Mouse (Mus musculus) right cerebral cortex, postnatal 36 days (tissue): ENCODE measurements around the gene Lgalsl.

ENCODE experiments used
- DNase-seq, 2 experiments: peaks; one replicate each; pipeline ENCODE4 v3.0.0; 2022; ENCODE audit warnings: low spot score in 2 of 2, mixed read lengths in 1 of 2

The Lgalsl gene

DNA sequence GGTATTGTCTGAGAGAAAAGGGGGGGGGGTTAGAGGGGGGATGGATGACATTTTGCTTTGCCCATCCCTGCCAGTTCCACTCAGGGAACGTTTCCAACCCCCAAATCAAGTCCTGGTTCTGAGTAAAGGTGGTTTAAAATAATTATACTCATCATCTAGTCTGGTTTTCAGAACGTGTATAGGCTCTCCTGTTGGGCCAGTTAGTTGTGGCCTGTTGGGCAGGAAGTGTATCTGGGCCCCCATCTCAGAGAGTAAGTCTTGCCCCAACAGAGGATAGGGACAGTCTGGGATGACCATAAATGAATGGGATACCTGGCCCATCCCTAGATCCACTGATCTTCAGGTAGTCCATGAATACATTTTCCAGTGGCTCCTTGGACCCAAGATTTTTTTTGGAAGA is 48.2 kb downstream of the Lgalsl start:
- DNase-seq: no peak

DNA sequence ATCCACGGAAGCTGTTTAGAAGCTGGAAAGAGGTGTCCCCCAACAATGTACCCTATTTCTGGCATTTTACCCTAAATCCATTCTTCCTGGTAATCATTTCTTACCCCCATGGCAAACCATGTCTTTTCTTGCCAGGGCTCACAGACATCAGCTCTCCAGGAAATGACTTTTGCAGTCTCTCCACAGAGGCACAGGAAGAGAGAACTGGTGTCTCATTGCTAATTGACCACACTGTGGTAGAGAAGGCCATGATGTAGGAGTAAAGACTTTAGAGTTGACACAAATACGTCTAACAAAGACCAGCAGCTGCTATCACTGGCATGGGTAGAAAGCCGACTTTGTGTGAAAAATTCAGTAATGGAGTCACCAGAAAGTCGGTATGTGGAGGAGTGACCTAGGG is 50.5 kb downstream of the Lgalsl start:
- DNase-seq: no peak

DNA sequence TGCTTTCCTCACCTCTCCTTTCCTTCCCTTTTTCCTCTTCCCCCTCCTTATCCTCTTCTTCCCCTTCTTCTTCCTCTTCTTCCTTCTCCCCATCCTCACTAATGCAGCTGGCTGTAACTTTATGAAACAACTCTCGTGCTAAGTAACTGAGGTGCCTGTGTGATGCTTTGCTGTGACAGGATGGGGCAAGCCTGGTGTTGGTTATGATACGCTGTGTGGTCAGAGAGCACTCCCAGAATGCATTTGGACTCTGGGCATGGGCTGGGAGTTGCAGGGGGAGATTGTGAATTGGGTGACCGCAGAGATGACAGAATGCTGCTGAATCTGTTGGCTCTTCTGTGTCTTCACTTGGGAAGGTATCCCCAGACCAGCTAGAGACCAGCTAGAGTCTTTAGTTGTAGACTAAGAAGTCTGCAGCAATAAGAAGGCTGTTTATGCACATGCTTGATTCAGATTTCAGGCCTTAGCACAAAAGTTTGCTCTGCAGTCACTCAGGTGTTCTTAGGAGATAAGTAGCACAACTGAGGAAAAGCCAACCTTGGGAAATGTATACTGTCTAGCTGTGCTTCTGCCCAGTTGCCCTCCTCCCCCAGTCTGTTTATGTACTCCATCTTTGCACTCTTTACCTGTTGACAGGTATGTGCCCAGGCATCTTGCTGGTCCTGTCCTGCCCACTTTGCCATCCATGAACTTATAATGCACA is 51.8 kb downstream of the Lgalsl start:
- no peak for DNase-seq

DNA sequence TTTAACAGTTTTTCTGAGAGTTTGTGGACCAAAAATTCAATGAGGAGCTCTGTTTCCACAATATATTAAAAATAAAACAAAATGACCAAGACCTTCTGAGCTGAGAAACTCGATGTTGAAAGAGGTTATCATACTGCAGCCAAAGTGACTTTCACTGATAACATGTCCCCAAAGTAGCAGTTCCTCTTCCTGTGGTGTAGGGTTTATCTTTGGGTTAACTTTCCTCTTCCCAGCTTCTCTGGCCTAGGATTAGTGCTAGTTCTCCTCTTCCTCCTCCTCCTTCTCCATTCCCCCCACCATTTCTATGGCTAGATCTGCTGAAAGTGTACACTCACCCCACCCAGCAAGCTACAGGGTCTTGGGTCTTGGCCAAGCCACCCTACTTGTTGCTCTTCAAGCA is 52.6 kb downstream of the Lgalsl start:
- no peak for DNase-seq

DNA sequence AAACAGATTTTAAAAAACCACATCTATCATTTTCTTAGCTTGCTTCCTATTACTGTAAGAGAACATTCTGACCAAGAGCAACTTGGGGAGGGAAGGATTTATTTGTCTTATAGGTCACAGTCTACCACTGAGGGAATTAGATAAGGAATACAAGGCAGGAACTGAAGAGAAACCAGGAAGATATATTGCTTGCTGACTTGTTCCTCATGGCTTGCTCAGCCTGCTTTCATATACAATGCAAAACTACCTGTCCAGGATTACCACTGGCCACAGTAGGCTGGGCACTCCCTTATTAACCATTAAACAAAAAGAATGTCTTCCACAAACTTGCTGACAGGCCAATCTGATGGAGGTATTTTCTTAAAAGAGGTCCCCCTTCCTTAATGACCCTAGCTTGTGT is 54.2 kb downstream of the Lgalsl start:
- no peak for DNase-seq
